Mouse (Mus musculus) ES-Bruce4 (cell line): ENCODE data around the gene F2r.

Source experiments
- CTCF ChIP-seq: IDR thresholded peaks from one replicate; pipeline ENCODE4 v1.8.1; 2011; ENCODE audit warnings: low read depth, low read length
- EP300 ChIP-seq: IDR thresholded peaks from 2 replicates; pipeline ENCODE4 v1.6.1; 2011; ENCODE audit warnings: low read depth, low read length; ENCODE audit not compliant: insufficient read depth
- POLR2A ChIP-seq: IDR thresholded peaks from one replicate; pipeline ENCODE4 v1.8.1; 2011; ENCODE audit warnings: low read length; ENCODE audit not compliant: insufficient read depth

- TF ChIP-seq CTCF (no peak), POLR2A (no peak), EP300 (no peak)
Observed at GRCm38 (mm10) chr13:95568336-95568735, 50.0 kb downstream of the F2r start.
